Mouse (Mus musculus) thymus, adult 2 months (tissue): ENCODE measurements around the gene Arhgap45.

Source experiments
- CTCF ChIP-seq: fragments of 200-500 bp; IDR thresholded peaks from 2 replicates; pipeline ENCODE4 v1.5.1; 2012; ENCODE audit warnings: mild to moderate bottlenecking, control low read depth, low read length, moderate library complexity, borderline replicate concordance; ENCODE audit not compliant: control insufficient read depth, poor library complexity, insufficient read depth; ENCODE audit errors: extremely low read depth
- POLR2A ChIP-seq: fragments of 200-500 bp; IDR thresholded peaks from 2 replicates; pipeline ENCODE4 v1.6.1; 2012; ENCODE audit warnings: mild to moderate bottlenecking, low read length, control low read depth, moderate library complexity; ENCODE audit not compliant: control insufficient read depth, poor library complexity, insufficient read depth; ENCODE audit errors: extremely low read depth

DNA sequence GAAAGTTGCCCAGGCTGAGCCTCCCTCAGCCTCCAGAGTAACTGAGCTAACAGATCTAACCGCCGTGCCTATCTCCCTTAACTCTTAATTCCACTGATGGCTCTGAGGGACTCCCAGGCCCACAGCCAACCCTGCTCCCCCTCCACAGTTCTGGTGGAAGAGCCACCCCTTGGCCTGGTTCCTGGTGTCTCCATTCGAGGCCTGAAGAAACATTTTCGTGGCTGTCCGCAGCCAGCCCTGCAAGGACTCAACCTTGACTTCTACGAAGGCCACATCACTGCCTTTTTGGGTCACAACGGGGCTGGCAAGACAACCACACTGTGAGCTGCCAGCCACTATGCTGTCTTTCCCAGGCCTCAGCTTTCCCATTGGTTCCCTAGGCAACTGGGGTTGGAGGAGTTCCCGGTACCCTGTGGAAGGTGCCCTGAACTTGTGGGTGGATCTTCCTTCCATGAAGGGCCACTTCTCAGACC is 12.2 kb upstream of the Arhgap45 start:
- TF ChIP-seq CTCF (no peak), POLR2A (no peak)
